Mouse (Mus musculus): ENCODE data around the gene C730034F03Rik.
"Not testable (repeated sequence)": the region's sequence is repeated elsewhere in the genome, so short reads cannot be mapped to it uniquely, and the experiment has no call there.

GRCm38 (mm10) chr15:89430771-89431170 is 1.4 kb downstream of the C730034F03Rik start:
- not testable (repeated sequence) for TF ChIP-seq POLR2A (IDR thresholded peaks at IDR 0.05; ENCODE audit: borderline replicate concordance, extremely low read depth, insufficient read depth, insufficient read length, poor library complexity, severe bottlenecking); CTCF (IDR thresholded peaks at IDR 0.05; ENCODE audit: borderline replicate concordance, extremely low read depth, insufficient read depth, insufficient read length)

All from brain, embryonic 14.5 days (tissue).